Mouse (Mus musculus) ES-CJ7 (cell line): ENCODE measurements at regions not wholly inside any gene's neighbourhood (a gene's known extent, or its start where the extent isn't known, plus 50 kb on each side); places are given as distances from the start of the nearest gene placed in this dataset.

Experiments
- DNase-seq: peaks from one replicate; pipeline ENCODE4 v3.0.0; 2011; ENCODE audit warnings: low read depth, low spot score

DNA sequence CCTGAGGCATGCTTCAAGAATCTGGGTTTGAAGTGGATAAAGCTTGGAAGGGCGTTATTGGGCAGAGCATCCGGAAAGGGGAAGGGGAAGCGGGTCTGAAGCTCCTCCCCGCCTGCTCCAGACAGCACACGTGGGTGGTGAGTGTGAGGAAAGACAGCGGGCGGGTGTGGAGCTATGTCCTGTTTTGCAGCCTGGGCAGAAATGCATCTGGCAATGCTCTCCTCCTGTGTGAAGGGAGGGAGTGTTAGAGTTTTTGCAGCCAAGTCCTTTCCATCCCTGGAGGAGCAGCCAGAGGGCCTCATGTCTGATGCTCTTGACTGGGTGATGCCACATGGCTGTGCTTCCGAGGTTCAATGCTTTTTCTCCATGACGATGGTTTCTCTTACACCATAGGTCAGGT is 73.4 kb upstream of the Fndc3a start:
- no peak for DNase-seq

DNA sequence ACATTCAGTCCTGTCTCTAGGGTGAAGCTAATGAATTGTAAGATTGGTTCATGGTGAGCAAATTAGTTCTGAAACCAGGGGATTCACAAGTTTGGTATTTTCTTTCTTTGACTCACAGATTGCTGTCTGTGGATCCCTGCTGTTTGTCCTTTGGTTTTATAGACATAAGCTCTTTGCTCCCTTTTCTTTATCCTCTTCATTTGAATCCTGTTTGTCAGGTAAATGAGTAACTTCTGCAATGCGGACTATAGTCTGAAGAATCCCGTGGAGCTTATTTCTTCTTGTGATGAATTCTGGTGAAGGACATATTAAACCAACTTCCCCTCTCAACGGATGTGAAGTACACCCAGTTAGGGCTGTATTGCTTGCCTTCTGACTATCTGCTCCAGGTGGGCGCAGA is 69.6 kb upstream of the Fndc3a start:
- no peak for DNase-seq

DNA sequence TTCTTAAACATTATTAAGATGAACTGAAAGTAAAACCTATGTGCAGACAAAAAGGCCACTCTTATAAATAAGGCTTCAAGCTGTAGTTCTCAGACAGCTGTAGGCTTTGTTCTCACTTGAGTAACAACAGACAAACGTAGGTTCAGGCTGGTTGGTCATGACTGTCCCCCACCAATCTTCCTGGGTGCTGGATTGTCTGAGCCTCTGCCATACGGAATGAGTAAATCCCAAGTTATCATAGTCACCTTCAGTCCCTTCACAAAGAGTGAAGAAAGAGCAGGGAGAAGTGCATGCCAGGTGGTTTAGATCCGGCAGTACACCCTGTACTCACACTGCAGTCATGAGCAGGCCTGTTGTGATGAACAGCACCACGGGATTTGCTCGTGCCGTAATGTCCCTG is 69.0 kb upstream of the Fndc3a start:
- DNase-seq, result no peak

DNA sequence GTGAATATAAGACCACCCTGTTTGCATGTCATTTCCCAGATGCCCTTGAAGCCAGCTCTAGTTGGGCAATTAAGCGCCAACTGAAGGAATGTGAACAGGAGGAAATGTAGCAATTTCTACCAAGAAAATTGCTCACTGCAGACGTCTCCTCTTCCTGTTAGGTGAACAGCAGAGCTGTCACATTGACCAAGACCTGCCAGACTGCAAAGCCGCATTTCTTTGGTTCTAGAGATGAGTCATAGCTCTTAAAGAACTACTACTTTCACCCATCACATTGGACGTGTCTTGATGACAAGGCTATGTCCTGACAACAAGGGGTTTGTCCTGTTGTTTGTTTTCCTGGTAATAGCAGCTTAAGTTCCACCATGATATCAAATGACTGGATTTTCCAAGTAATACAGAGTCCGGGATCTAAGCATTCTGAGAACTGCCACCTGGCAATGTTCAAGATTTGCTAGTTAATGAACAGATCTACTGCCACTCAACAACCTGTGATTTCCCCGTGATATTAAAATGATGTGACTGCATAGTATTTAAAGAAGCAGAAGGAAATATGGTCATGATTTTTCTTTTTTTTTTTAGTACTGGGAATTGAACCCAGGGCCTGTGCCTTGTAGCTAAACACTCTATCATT is 68.2 kb upstream of the Fndc3a start:
- DNase-seq, result no peak

DNA sequence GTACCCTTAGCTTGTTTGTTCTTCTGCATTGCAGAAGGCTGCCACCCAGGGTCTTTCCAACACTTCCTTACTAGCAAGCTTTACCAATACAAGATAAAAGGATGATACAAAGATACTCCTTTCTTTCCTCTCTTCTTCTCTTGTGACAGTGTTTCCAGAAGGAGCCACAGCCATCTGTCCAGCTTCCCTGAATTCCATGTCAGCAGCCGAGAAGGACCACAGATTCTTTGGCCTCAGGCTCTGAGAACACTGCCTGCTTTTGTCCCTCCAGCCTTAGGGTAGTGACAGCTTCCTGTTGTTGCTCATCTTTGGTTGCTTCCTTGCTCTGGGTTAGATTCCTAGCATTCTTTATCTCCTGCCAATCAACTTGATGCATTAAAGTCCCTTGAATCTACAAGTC is 60.4 kb upstream of the Fndc3a start:
- no peak for DNase-seq

DNA sequence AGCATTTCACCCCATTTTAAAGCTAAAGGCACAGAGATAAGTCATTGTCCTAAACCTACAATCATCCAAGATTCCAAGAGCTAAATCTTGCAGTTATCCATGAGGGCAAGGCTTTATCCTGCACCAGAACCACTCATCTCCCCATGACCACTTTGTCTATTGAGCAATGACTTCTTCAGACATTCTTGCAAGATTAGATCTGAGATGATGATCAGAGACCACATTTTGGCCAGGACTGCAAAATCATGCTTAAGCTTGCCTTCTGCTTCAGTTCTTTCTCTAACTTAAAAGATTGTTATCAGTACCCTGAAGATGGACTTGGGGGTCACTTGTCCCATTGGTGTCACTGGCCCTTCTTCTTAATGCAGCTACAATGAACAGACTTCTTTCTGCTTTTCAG is 50.3 kb upstream of the Fndc3a start:
- no peak for DNase-seq
